Mouse (Mus musculus) ES-E14 (cell line): ENCODE data around the gene Lrba. TPM values are rescaled to one million over a fixed set of nuclear protein-coding genes. Genes with fewer than 3 reads are reported as not detected.

Source experiments
- DNase-seq: peaks from one replicate; pipeline ENCODE4 v3.0.0-alpha.2; 2013; ENCODE audit warnings: low read depth, low spot score
- H3K27ac ChIP-seq: 2 replicates; pipeline ENCODE4 v1.5.1; 2012; ENCODE audit warnings: low read depth, mild to moderate bottlenecking, low read length, moderate library complexity, mixed read lengths; ENCODE audit not compliant: poor library complexity, insufficient read depth, severe bottlenecking
- H3K36me3 ChIP-seq: 2 replicates; pipeline ENCODE4 v1.6.1; 2012; ENCODE audit warnings: mild to moderate bottlenecking, low read length, moderate library complexity, mixed read lengths; ENCODE audit not compliant: control insufficient read depth, poor library complexity, insufficient read depth, severe bottlenecking
- H3K4me1 ChIP-seq, 2 experiments: fragments of 150-350 bp in 1 of 2; sonication (generic) in 1 of 2; 2 replicates each; pipeline ENCODE4 v1.6.1; 2012; ENCODE audit warnings: low read length in 2 of 2, mild to moderate bottlenecking in 1 of 2, mixed read lengths in 1 of 2; ENCODE audit not compliant: control insufficient read depth in 2 of 2, insufficient read depth in 2 of 2, poor library complexity in 1 of 2
- H3K4me3 ChIP-seq, 2 experiments: fragments of 150-350 bp in 1 of 2; sonication (generic) in 1 of 2; 2 replicates each; pipeline ENCODE4 v1.5.1; 2012; ENCODE audit warnings: low read length in 2 of 2, low read depth in 1 of 2, mild to moderate bottlenecking in 1 of 2, mixed read lengths in 1 of 2; ENCODE audit not compliant: insufficient read depth in 1 of 2, poor library complexity in 1 of 2, severe bottlenecking in 1 of 2
- H3K9ac ChIP-seq: 2 replicates; pipeline ENCODE4 v1.6.1; 2012; ENCODE audit warnings: low read depth, mild to moderate bottlenecking, low read length, mixed read lengths; ENCODE audit not compliant: poor library complexity, insufficient read depth, severe bottlenecking
- H3K9me3 ChIP-seq: fragments of 150-350 bp; sonication (generic); 2 replicates; pipeline ENCODE4 v1.6.1; 2012; ENCODE audit warnings: low read depth, mild to moderate bottlenecking, low read length; ENCODE audit not compliant: control insufficient read depth, insufficient read depth
- CHD2 ChIP-seq: IDR thresholded peaks from 2 replicates; pipeline ENCODE4 v1.6.1; 2014; ENCODE audit warnings: mild to moderate bottlenecking, low read depth, low read length, inconsistent platforms
- HCFC1 ChIP-seq: IDR thresholded peaks from 2 replicates; pipeline ENCODE4 v1.6.1; 2012; ENCODE audit warnings: low read length, inconsistent platforms, borderline replicate concordance; ENCODE audit not compliant: insufficient read depth
- MAFK ChIP-seq: IDR thresholded peaks from 2 replicates; pipeline ENCODE4 v1.6.1; 2014; ENCODE audit warnings: mild to moderate bottlenecking, low read depth, low read length, inconsistent platforms; ENCODE audit not compliant: insufficient read depth
- ZC3H11A ChIP-seq: IDR thresholded peaks from 2 replicates; pipeline ENCODE4 v1.6.1; 2012; ENCODE audit warnings: low read depth, mild to moderate bottlenecking, inconsistent platforms, low read length, borderline replicate concordance
- ZNF384 ChIP-seq: IDR thresholded peaks from 2 replicates; pipeline ENCODE4 v1.6.1; 2012; ENCODE audit warnings: low read depth, low read length, inconsistent platforms
- in situ Hi-C, 2 experiments: fragments of 600-800 bp; cut with MboI; formaldehyde crosslinking; loops; one replicate each; pipeline ENCODE4 v1.15.1; 2025; ENCODE audit warnings: low sequenced_read_pairs in 2 of 2, inconsistent platforms in 1 of 2; ENCODE audit not compliant: unreplicated experiment in 2 of 2
- total RNA-seq: library from RNA; depleted of rRNA; stranded (reverse); fragments of 300-350 nt; gene quantifications from 2 replicates; pipeline ENCODE4 v1.2.3, GENCODE M21; 2012

Lrba gene
- total RNA-seq, 1 experiment, result 14.7 TPM

DNA sequence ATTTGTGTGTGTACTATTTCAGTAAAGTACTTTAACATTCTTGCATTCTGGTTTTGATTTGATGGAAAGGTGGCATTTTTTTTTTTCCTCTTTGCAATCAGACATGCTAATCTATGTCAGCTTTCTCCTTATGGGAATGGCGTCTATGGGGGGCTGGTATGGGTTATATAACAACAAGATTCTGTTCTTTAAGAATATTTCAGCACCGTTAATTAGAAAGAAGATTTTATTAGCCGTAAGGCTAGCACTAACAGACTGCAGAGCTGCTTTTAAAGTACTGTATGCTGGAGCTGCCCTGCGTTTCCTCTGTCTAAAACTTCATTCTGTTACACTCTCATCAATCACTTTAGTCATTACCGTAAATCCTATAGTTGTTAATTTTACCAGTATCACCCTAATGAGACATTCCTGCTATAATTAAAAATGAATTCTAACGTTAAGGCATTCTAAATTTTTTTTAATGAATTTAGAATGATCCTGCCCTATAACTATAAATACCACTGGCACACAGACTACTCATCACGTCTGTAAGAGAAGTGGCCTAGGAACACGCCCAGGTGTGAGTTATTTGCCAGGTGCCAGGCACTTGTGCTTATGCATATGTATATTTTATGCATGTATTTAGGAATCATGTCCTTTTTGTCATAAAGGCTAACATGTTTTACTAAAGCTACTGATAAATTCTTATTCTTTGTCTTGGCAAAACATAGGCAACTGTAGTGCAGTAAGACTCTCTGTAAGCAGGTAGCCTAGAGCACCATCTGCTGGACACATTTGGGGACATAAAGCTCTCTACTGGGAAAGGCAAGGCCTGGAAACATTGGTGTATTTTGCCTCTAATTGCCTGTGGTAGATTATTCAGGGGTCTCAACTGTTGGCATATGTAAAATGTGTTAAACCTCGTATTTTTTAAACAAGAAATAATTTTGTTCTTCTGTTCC is 536.9 kb downstream of the Lrba start:
- peak; percentile 40 for DNase-seq
- no peaks in the 10 kb centered on the region for H3K36me3 ChIP-seq
- H3K9me3 ChIP-seq, result no peaks in the 10 kb centered on the region
- H3K9ac ChIP-seq, result no peak overlapping the region
- TF ChIP-seq ZC3H11A (peak; percentile 89), ZNF384 (no peak)
- no peaks in the 10 kb centered on the region for H3K4me1 ChIP-seq
- in situ Hi-C loops, result loop anchor here in 1 of 2 experiments (10.0 kb wide), 1 partner anchor 437 kb away; no protein-coding TSS in a partner anchor
- no peak overlapping the region for H3K27ac ChIP-seq
- no peak overlapping the region for H3K4me3 ChIP-seq

DNA sequence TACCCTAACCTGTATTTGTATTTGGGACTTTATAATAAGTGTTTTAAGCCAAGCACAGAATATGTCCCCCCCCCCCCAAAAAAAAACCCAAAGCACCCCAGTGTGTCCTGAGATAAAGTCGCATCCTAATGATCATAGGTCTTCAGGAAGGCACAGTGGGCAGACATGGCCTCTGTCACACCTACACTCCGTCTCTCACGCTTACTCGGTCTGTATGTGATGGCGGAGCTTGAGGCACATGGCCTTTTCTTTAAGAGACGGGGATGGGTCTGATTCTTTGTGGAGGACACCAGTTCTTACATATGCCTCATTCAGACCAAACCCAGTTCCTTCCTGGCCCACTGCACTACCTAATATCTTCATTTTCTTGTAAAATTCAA is 537.5 kb downstream of the Lrba start:
- DNase-seq, result no peak
- Histone ChIP-seq H3K9me3 (no peaks in the 10 kb centered on the region), H3K27ac (no peak overlapping the region), H3K4me3 (no peak overlapping the region), H3K9ac (no peak overlapping the region), H3K36me3 (no peaks in the 10 kb centered on the region), H3K4me1 (no peaks in the 10 kb centered on the region)
- no peak for TF ChIP-seq ZNF384
- no peak for TF ChIP-seq ZC3H11A
- TF ChIP-seq MAFK, result no peak
- TF ChIP-seq CHD2, result no peak
- no peak for TF ChIP-seq HCFC1
- in situ Hi-C loops, result loop anchor here in 1 of 2 experiments (10.0 kb wide), 1 partner anchor 437 kb away; no protein-coding TSS in a partner anchor

GRCm38 (mm10) chr3:86762456-86762855 is 538.0 kb downstream of the Lrba start:
- no peaks in the 10 kb centered on the region for H3K36me3 ChIP-seq
- H3K9me3 ChIP-seq, result no peaks in the 10 kb centered on the region
- no peaks in the 10 kb centered on the region for H3K4me1 ChIP-seq
- no peak for DNase-seq
- TF ChIP-seq HCFC1 (no peak), ZC3H11A (no peak), ZNF384 (no peak), MAFK (no peak), CHD2 (no peak)
- H3K9ac ChIP-seq, result no peak overlapping the region
- no peak overlapping the region for H3K27ac ChIP-seq
- in situ Hi-C loops, result loop anchor here in 1 of 2 experiments (10.0 kb wide), 1 partner anchor 438 kb away; no protein-coding TSS in a partner anchor
- no peak overlapping the region for H3K4me3 ChIP-seq

DNA sequence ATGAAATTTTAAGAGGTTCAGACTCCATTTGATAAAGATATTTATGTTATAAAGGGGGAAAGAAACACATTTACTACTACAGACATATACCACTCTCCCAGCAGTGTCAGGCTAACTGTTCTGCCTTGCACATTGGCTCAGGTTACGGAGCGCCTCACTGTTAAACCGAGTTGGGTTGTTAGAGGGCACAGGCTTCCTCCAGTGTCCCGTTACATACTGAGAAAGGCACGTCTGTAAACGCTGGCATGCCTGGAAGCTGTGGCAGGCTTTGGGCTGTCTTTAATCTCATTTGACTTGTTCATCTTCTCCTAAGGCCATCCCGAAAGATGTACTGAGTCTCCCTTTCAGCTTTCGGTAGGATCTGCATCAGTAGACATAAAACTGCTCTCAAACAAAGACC is 544.1 kb downstream of the Lrba start:
- no peak overlapping the region for H3K4me3 ChIP-seq
- DNase-seq, result no peak
- H3K4me1 ChIP-seq, result no peaks in the 10 kb centered on the region
- TF ChIP-seq HCFC1 (no peak), MAFK (no peak), ZC3H11A (no peak), ZNF384 (no peak), CHD2 (no peak)
- no peak overlapping the region for H3K27ac ChIP-seq
- H3K9me3 ChIP-seq, result no peaks in the 10 kb centered on the region
- in situ Hi-C loops, result loop anchor here in 1 of 2 experiments (10.0 kb wide), 1 partner anchor 444 kb away; no protein-coding TSS in a partner anchor
- H3K9ac ChIP-seq, result no peak overlapping the region
- H3K36me3 ChIP-seq, result no peaks in the 10 kb centered on the region
